8 mouse cellular contexts compared by ENCODE assay signal in the genomic region with DNA sequence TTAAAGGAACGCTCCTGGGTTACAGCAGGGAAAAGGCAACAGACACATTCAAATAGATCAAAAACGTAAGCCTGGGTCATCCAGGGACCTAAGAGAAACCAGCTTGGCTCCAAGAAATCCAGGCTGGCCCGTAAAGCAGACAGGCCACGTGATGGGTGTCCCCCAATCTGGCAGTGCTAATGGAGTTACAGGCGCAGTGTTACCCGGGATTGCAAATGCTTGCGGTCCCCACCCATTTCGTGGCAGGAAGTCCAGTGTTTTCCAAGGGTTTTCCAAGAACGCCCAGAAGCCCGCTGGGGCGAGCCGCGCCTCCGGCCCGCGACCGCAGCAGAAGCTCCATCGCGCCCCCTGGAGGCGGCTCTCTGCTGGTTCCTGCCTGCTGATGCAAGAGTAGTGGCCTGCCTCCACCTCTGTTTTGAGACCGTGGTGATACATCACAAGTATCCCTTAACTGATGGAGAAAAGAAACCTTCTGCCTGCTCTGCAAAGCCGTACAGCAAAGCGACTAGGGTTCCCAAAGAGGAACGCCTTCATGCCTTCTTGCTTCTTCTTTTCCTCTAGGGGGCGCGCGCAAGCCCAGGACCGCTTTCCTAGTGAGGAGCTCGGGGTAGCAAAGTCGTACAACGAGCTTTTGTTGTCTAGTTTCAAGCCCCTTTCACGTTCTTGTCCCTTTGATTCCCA. TPM values are rescaled to one million over a fixed set of nuclear protein-coding genes. Genes with fewer than 3 reads are reported as not detected.
A peak's percentile ranks its signal among the peaks of the same experiment; 100 is the strongest.
DNase-seq lines count a peak whose midpoint lies in the region; ATAC-seq and TF ChIP-seq lines count a peak whose summit lies in the region.

No protein-coding gene starts in this region.

- no peaks in the 10 kb centered on the region for H3K27me3 ChIP-seq in embryonic facial prominence, embryonic 14.5 days (replicated peaks; ENCODE audit: control insufficient read depth, insufficient read depth, low read length)
- H3K27me3 ChIP-seq in limb, embryonic 11.5 days (ENCODE audit: control insufficient read depth, insufficient read depth, low read length) = no peaks in the 10 kb centered on the region
- H3K27me3 ChIP-seq in midbrain, embryonic 14.5 days (ENCODE audit: control insufficient read depth, insufficient read depth, low read length) = no peaks in the 10 kb centered on the region

- peak; percentile 92 for DNase-seq in 3134 (ENCODE audit: extremely low read depth, insufficient read length, low spot score)
- DNase-seq in embryonic facial prominence, embryonic 14.5 days (ENCODE audit: low spot score) = peak; percentile 96
- DNase-seq in heart, adult 9 months (ENCODE audit: low spot score in 2 of 2) = peak; percentile 97
- peak; percentile 88 to 89 for DNase-seq in kidney, adult 8-10 months
- peak; percentile 96 for DNase-seq in limb, embryonic 11.5 days (ENCODE audit: low spot score)
- DNase-seq in midbrain, embryonic 14.5 days = peak; percentile 90
- DNase-seq in spleen, postnatal 4 days (ENCODE audit: low spot score in 2 of 2) = peak; percentile 39 to 78

- peak; percentile 100 for TF ChIP-seq CTCF in bone marrow macrophage, adult 2 months (IDR thresholded peaks at IDR 0.05; ENCODE audit: low read depth, low read length)

- H3K9ac ChIP-seq in embryonic facial prominence, embryonic 14.5 days (ENCODE audit: low read depth, low read length) = peak overlapping the region; percentile 40
- peak overlapping the region; percentile 56 for H3K9ac ChIP-seq in limb, embryonic 11.5 days (ENCODE audit: low read length)
- peak overlapping the region; percentile 44; the same call in 1 of the 2 replicates for H3K9ac ChIP-seq in midbrain, embryonic 14.5 days (replicated peaks; ENCODE audit: low read length)

- H3K27ac ChIP-seq in bone marrow macrophage, adult 2 months (ENCODE audit: insufficient read depth, low read depth, low read length) = no peak overlapping the region
- H3K27ac ChIP-seq in embryonic facial prominence, embryonic 14.5 days (replicated peaks; ENCODE audit: low read depth, low read length) = peak overlapping the region; percentile 85
- peak overlapping the region; percentile 75 for H3K27ac ChIP-seq in limb, embryonic 11.5 days (replicated peaks; ENCODE audit: low read depth, low read length)
- H3K27ac ChIP-seq in midbrain, embryonic 14.5 days (replicated peaks; ENCODE audit: low read depth, low read length) = 0 out of 2 replicates have a peak overlapping the region, but pooled peaks have one; percentile 27

- TF ChIP-seq POLR2A in bone marrow macrophage, adult 2 months (IDR thresholded peaks at IDR 0.05; ENCODE audit: borderline replicate concordance, low read depth, low read length) = no peak

- H3K4me3 ChIP-seq in bone marrow macrophage, adult 2 months (ENCODE audit: insufficient read depth, low read length) = no peak overlapping the region
- H3K4me3 ChIP-seq in embryonic facial prominence, embryonic 14.5 days (ENCODE audit: low read depth, low read length) = peak overlapping the region; percentile 31
- peak overlapping the region; percentile 15 for H3K4me3 ChIP-seq in limb, embryonic 11.5 days (ENCODE audit: low read depth, low read length)
- peak overlapping the region; percentile 34 for H3K4me3 ChIP-seq in midbrain, embryonic 14.5 days (replicated peaks; ENCODE audit: low read depth, low read length)

- no peaks in the 10 kb centered on the region for H3K36me3 ChIP-seq in embryonic facial prominence, embryonic 14.5 days (ENCODE audit: control insufficient read depth, insufficient read depth, low read length)
- H3K36me3 ChIP-seq in limb, embryonic 11.5 days (ENCODE audit: control insufficient read depth, insufficient read depth, low read length) = no peaks in the 10 kb centered on the region
- H3K36me3 ChIP-seq in midbrain, embryonic 14.5 days (ENCODE audit: control insufficient read depth, insufficient read depth, low read length) = no peaks in the 10 kb centered on the region

- H3K4me2 ChIP-seq in embryonic facial prominence, embryonic 14.5 days (ENCODE audit: low read depth, low read length) = peak overlapping the region; percentile 50
- H3K4me2 ChIP-seq in limb, embryonic 11.5 days (ENCODE audit: low read depth, severe bottlenecking) = peak overlapping the region; percentile 40
- peak overlapping the region; percentile 59 for H3K4me2 ChIP-seq in midbrain, embryonic 14.5 days (ENCODE audit: low read length)

- 5% methylated on average over 28 of the region's 32 CpGs for WGBS in embryonic facial prominence, embryonic 14.5 days
- 1% methylated on average over 32 of the region's 32 CpGs for WGBS in limb, embryonic 11.5 days
- under 1% methylated on average over 32 of the region's 32 CpGs for WGBS in midbrain, embryonic 14.5 days

- no peaks in the 10 kb centered on the region for H3K9me3 ChIP-seq in embryonic facial prominence, embryonic 14.5 days (ENCODE audit: control insufficient read depth, low read length)
- no peaks in the 10 kb centered on the region; the same call in 1 of the 2 replicates for H3K9me3 ChIP-seq in limb, embryonic 11.5 days (ENCODE audit: control insufficient read depth, low read length)
- H3K9me3 ChIP-seq in midbrain, embryonic 14.5 days (ENCODE audit: control insufficient read depth, low read length) = no peaks in the 10 kb centered on the region

- H3K4me1 ChIP-seq in bone marrow macrophage, adult 2 months (ENCODE audit: control insufficient read depth, insufficient read depth, low read length) = no peaks in the 10 kb centered on the region
- H3K4me1 ChIP-seq in embryonic facial prominence, embryonic 14.5 days (ENCODE audit: control insufficient read depth, insufficient read depth, low read length) = peaks cover 14% of the 10 kb centered on the region
- H3K4me1 ChIP-seq in limb, embryonic 11.5 days (ENCODE audit: control insufficient read depth, insufficient read depth, low read length) = peaks cover 18% of the 10 kb centered on the region
- peaks cover 4% of the 10 kb centered on the region; the same call in 1 of the 2 replicates for H3K4me1 ChIP-seq in midbrain, embryonic 14.5 days (ENCODE audit: control insufficient read depth, insufficient read depth, low read length)

- peak; percentile 87 for ATAC-seq in embryonic facial prominence, embryonic 14.5 days (ENCODE audit: low read depth)
- peak; percentile 81 for ATAC-seq in limb, embryonic 11.5 days (ENCODE audit: insufficient number of reproducible peaks, low FRiP score, low TSS enrichment, low read depth)
- peak; percentile 67; the same call in 1 of the 2 replicates for ATAC-seq in midbrain, embryonic 14.5 days (ENCODE audit: low FRiP score, low TSS enrichment)

RNA-seq across cellular contexts. Expression of a gene that starts 29.6 kb away (rescaled TPM):
- 1.3 and 2.0 TPM in 2 replicates for polyA plus RNA-seq in bone marrow macrophage, adult 2 months (2012; ENCODE audit: insufficient read depth, insufficient read length, missing spikeins)
- 97.4 and 107 TPM in 2 replicates for polyA plus RNA-seq in embryonic facial prominence, embryonic 14.5 days (2014; fragmentation: Nextera tagmentation; extraction: Ambion mirVana)
- polyA plus RNA-seq in limb, embryonic 11.5 days (2014; fragmentation: Nextera tagmentation; extraction: Ambion mirVana) = 71.5 and 74.2 TPM in 2 replicates
- 195 and 282 TPM in 2 replicates for polyA plus RNA-seq in midbrain, embryonic 14.5 days (2014; fragmentation: Nextera tagmentation; extraction: Ambion mirVana)

Comparison
In these comparisons a context has a peak if more than half of its experiments do, and no peak if none do; other contexts are left out.
1. RNA of a gene that starts 29.6 kb away (polyA plus RNA-seq): 195 to 282 TPM in midbrain, embryonic 14.5 days, 97.4 to 107 TPM in embryonic facial prominence, embryonic 14.5 days and 71.5 to 74.2 TPM in limb, embryonic 11.5 days; 1.3 to 2.0 TPM in bone marrow macrophage, adult 2 months; every median in the first group is over 10 times any median in the second.
2. Peak in every context shown above with its lines, with median percentiles within 50 percentile points of each other: DNase-seq, ATAC-seq, H3K4me2 ChIP-seq and H3K9ac ChIP-seq.